Mouse (Mus musculus) ES-E14 (cell line): ENCODE data around the gene Mtnr1a.

Experiments
- CHD2 ChIP-seq: IDR thresholded peaks from 2 replicates; pipeline ENCODE4 v1.6.1; 2014; ENCODE audit warnings: mild to moderate bottlenecking, low read depth, low read length, inconsistent platforms
- HCFC1 ChIP-seq: IDR thresholded peaks from 2 replicates; pipeline ENCODE4 v1.6.1; 2012; ENCODE audit warnings: low read length, inconsistent platforms, borderline replicate concordance; ENCODE audit not compliant: insufficient read depth
- MAFK ChIP-seq: IDR thresholded peaks from 2 replicates; pipeline ENCODE4 v1.6.1; 2014; ENCODE audit warnings: mild to moderate bottlenecking, low read depth, low read length, inconsistent platforms; ENCODE audit not compliant: insufficient read depth
- ZC3H11A ChIP-seq: IDR thresholded peaks from 2 replicates; pipeline ENCODE4 v1.6.1; 2012; ENCODE audit warnings: low read depth, mild to moderate bottlenecking, inconsistent platforms, low read length, borderline replicate concordance
- ZNF384 ChIP-seq: IDR thresholded peaks from 2 replicates; pipeline ENCODE4 v1.6.1; 2012; ENCODE audit warnings: low read depth, low read length, inconsistent platforms

DNA sequence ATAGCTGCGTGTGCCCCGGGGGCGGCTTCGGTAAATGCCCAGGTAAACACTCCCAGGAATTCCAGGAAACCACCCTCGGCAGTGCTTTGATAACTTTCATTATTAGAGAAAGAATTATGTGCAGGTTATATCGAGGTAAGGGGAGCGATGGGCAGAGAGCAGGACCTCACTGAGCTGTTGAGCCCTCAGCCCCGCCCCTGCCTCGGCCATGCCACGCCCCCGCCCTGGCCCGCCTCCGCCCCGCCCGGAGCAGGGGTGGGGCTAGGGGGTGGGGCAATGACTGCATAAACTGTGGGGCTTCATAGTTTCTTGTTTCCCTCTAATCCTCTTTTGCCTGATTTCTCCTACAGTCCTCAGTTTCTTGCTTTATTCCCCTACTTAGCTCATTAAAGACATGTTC lies 30.6 kb upstream of the Mtnr1a start:
- no peak for TF ChIP-seq HCFC1
- no peak for TF ChIP-seq ZNF384
- TF ChIP-seq CHD2, result no peak
- no peak for TF ChIP-seq MAFK
- no peak for TF ChIP-seq ZC3H11A
